Mouse (Mus musculus) mouse trophoblast stem cell (cell line): ENCODE measurements around the gene Klhl25.
"Not testable (repeated sequence)": the region's sequence is repeated elsewhere in the genome, so short reads cannot be mapped to it uniquely, and the experiment has no call there.

Experiments used
- in situ Hi-C, 2 experiments: fragments of 300-500 bp; cut with MseI, MboI; formaldehyde crosslinking; loops; 2 replicates in 1 of 2; 3 replicates in 1 of 2; pipeline ENCODE4 v1.15.1; 2025

The Klhl25 gene

DNA sequence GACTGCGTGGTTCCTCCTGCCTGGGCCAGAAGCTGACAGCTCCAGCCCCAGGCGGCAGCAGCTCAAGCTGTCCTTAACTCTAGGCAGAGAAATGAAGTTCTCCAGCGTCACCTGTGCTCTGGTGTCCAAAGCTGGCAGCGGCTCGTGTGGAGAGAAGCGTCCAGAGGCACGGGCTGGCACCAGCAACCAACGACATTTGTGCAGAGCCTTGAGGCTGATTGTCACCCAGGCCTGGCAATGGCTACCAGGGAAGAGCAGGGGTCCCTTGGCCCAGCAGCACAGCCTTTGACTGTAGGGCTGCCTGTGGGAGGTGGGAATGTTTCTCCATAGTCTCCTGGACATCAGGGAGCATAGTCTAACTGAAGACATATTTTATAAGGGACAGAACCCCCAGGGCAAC, 24.6 kb downstream of the Klhl25 start:
- in situ Hi-C loops = no loop called here

DNA sequence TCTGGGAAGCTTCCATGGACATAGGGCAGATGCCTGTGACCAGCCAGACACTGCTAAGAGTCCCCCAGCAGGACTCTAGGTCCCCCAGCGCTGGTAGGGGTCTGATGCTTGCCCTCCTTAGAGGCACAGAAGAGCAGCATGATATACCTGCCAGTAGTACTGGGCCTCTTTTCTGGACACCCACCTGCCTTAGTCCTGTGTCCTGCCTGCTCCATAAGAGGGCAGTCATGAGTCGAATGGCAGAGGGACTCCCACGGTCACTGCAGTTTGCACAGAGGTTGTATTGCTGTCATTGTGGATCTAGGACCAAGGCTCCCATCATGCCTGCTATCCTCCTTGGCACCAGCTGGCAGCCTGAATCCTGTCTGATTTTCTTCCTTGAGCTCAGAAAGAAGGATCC, 25.1 kb downstream of the Klhl25 start:
- in situ Hi-C loops = no loop called here

DNA sequence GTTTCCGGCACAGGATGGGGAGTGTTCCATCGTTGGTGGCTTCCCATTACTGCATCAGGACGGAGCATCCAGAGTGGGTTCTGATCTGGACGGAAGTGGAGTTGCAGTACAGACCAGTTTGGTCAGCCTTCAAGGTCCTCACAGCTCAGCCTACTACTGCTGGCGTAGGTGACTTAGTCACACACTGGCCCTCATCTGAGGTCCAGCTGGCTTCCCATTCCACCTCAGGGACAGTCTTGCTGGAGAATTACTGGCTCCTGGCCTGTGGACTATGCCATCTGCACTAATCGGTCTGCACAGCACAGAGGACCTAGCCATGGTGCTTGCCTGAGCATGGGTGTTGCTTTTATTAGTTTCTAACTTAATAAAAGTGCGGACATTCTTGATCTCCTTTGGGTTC, 25.6 kb downstream of the Klhl25 start:
- in situ Hi-C loops = no loop called here

DNA sequence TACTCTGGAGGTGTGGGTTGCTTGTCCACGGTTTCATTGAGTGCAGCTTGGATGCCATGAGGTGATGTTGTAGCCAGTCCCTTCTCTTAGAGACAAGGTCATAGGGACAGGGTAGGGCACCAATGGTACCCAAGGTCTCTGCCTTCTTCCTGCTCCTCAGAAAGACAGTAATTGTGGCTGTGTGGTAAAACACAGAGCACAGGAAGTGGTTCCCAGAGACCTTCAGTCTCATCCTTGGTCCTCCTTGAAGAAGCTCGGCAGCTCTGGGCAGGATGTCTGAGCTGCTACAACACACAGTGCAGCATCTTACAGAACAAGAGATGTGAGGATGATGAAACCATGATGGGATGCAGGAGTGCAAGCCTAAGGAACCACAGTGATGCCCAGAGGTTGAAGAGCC, 31.3 kb downstream of the Klhl25 start:
- in situ Hi-C loops = not testable (repeated sequence)

DNA sequence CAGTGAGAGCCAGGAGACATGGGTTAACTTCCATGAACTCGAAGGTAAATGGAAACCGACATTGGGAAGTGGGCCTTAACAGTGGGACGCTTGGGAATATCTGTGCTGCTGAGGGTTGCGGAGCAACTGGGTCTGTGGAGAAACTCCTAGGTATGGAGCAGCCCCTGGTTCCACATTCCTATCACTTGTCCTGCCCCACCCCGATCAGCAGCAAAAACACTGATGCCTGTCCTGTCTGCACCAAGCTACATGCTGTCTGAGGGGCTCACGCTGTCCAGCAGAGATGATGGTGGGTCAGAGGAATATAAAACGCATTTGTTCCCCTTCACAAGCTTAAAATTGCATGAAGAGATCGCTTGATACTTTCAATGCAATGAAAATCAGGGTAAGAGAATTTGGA, 32.1 kb downstream of the Klhl25 start:
- in situ Hi-C loops = loop anchor here (5.0 to 10.0 kb wide), 2 partner anchors 55 to 143 kb away; no protein-coding TSS in a partner anchor

DNA sequence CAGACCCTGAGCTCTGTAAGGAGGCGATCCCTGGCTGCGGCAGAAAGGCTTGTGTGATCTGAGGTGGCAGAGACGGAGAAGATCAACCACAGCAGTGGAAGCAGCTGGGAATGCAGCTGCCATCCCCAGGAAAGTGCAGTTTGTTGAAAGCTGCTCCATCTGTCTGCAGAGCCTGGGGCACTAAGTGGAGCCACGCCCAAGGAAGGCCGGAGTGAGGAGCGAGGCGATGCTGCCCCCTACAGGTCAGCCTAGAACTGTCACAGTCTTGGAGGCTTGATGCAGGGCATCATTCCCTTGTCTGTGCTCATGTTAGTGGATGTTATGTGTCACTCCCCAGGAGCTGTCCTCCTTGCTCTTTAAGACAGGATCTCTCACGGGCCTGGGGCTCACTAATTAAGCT, 32.5 kb downstream of the Klhl25 start:
- in situ Hi-C loops = loop anchor here (5.0 to 10.0 kb wide), 2 partner anchors 56 to 143 kb away; no protein-coding TSS in a partner anchor

DNA sequence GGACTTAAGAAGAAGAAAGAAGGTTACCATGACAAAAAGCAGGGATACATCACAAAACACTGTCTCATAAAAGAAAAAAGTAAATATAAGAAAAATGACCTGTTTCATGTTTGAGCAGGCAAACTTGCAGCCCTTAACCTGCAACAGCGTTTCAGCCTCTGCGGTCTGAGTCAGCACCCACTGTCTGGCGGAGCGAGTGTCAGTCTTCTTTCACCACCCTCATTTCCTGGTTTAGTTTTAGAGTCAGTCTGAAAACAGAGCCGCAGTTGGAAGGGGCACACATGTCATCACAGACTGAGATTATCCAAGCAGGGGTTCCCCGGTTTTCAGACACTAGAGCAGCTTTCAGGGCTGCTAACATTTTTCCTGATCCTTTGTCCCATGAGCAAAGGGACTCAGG, 33.3 kb downstream of the Klhl25 start:
- in situ Hi-C loops = loop anchor here (5.0 to 10.0 kb wide), 2 partner anchors 57 to 144 kb away; no protein-coding TSS in a partner anchor

DNA sequence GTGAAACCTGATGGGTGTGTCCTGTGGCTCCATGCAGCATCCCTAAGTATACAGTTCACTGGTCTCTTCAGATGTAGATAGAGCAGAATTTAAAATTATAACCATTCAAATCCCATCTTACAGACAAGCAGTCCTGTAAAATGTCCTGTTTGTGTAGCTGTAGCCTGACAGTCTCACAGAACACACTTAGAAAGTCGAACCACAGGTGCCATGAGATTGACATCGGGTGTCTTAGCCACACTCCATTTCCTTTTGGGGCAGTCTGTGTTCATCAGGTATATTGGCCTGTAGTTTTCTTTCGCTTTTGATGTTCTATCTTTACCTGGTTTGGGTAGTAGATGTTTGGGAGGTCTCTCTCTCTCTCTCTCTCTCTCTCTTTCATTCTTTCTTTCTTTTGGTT, 33.7 kb downstream of the Klhl25 start:
- in situ Hi-C loops = loop anchor here (5.0 to 10.0 kb wide), 2 partner anchors 57 to 144 kb away; no protein-coding TSS in a partner anchor

DNA sequence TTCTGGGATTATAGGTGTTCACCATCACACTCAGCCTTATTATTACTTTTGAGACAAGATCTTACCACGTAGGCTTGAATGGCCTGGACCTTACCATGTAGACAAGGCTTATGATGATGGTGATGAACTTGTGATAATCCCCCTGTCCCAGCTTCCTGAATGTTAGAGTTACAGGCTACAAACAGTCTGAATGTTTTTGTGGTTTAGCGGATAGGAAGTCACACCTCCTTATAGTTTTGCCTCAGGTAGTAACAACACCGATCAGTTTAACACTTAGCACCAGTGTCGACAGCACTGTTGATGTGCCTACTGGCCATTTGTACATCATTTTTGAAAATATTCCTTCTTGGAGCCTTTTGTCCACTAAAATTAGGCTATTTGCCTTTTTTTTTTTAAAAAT, 43.4 kb downstream of the Klhl25 start:
- in situ Hi-C loops = no loop called here

DNA sequence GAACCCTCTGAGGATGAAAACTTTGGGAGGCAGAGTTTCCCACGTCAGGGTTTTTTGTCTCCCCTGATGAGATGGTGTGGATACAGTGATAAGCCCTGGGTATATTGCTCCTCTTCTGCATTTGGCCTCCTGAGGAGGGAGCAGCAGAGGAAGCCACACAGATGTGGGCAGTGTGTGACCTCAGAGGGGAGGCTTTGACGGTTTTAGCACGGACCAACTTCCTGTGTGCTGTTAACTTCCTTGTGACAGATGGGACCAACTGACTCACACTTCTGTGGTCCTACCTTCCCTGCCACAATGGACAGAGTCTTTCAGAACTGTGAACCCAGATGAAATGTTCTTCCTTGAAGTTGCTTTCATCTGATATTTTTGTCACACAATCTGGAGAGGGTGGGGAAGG, 44.6 kb downstream of the Klhl25 start:
- in situ Hi-C loops = no loop called here

DNA sequence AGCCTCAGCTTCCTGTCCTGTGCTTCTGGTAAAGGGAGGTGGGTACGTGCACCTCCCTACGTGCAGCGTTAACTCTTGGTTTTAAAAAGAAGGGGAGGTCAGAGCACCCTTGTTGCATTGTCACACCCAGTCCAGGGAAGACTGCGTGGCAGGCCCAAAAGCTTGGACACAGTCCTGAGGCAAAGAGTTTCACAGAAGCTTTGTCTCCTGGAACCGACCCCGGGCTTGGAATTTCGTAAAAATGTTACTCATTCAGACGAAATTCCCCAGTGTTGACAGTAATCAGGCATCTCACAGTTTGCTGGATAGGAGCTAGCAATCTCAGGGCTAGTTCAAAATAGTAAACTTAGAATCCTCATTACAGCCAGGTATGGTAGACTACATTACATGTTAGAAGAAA, 45.6 kb downstream of the Klhl25 start:
- in situ Hi-C loops = no loop called here

DNA sequence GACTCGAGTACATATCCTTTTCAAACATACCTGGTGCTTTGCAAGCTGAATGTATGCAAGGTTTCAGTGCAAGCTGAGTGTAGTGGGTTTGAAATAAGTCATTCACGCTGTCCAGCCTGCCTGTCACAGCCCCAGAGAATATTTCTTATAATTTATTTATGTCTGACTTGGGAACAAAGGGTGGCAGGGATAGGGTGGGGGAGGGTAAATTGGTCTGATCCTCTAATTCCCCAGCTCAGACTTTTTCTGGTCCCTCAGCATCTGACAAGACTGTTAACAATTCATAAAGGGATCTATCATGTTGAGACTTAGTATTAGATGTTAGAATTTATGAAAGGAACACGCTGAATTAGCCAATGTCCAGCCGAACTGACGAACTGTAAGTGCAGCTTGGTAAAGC, 48.9 kb downstream of the Klhl25 start:
- in situ Hi-C loops = no loop called here

DNA sequence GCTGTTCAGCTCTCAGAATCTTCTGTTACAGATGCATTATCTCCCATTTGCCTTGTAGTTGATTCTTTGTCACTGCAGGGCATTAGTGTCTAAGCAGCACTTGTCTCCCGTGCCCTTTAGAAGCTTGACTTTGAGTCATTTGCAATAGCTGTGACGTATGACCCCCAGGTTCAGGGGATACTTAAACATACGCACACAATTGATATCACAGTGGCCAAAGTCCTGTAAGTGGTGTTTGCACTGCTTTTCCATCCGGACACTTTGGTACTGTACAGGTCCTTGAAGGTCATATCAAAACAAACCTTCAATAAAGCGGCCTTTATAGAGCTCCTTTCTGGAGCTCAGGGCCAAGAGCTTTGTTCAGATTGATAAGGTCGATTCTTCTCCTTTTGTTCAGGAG, 51.0 kb downstream of the Klhl25 start:
- in situ Hi-C loops = no loop called here

DNA sequence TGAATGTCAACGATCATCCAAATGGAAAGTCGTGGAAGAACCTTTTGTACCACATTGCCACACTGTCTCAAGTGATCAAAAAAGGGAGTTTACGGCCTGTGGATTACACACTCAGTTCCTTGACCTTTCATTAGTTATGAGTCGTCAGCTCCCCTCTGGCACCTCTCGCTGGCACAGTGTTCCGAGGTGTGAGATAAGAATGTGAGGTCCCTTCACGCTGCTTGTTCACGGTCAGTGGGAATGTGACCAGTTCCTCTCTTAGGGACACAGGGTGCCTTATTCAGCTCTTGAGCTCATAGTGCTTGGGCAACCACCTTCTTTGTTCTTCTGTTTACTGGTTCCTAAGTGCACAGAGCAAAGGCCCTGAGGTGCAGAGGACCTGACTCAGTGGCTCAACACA, 51.4 kb downstream of the Klhl25 start:
- in situ Hi-C loops = no loop called here

DNA sequence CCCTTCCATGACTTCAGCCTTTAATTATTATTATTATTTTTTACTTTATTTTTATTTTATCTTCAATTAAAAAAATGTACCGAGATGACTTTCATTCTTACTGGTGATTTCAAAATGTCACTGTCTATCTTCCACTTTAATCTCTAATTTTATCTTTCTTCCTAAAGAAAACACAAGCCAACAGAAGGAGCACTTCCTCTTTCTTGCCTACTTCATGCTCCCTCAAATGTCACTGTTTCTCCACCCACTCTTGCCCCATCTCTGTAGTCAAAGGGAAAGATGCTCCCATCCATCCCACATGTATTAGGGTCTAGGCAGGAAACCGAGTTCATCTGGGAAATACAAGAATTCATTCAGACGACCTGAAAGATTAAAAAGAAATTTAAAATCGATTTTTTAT, 51.8 kb downstream of the Klhl25 start:
- in situ Hi-C loops = no loop called here

DNA sequence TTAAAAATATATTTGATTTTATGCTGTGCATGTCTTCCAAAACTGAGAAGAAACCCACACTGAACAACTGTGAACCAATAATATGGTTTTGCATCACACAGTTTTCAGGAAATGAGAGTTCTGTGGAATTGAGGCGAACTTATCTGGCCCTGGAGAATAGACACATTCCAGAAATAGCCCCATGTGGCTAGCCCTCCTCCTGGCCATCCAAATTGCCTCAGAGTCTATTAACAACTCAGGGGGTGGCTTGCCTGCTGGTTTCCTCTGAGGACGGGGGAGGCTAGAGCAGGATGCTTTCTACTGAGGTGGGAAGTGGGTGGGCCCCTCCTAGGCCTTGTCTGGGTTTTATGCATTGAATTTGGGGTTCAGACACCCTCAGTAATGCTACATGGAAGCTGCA, 57.0 kb downstream of the Klhl25 start:
- in situ Hi-C loops = no loop called here

DNA sequence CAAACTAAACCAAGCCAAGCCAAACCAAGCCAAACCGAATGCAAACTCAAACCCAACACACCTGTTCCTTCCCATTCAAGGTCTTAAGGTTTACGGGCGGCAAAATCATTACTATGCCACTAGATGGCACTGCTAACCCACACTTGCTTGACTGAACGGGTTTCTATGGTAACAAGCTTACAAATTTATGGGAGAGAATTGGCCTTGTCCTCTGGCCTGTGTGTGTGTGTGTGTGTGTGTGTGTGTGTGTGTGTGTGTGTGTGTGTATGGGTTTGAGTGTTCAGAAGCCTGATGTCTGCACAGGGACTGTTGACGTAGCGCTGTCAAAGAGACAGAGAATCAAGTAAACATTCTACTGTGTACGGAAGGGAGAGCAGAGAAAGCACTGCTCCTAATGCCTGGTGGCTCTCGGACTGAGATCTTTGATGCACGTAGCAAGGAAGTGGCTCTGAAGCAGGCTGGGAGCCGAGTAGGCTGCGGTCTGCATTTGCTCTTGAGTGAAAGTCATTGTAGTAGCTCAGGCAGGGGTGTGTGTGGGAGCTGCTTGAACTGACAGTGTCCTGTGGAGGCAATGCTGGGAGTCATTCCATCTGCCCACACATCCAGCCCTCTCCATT, 62.0 kb downstream of the Klhl25 start:
- in situ Hi-C loops = loop anchor here in 1 of 2 experiments (5.0 kb wide), 1 partner anchor 442 kb away; no protein-coding TSS in a partner anchor

DNA sequence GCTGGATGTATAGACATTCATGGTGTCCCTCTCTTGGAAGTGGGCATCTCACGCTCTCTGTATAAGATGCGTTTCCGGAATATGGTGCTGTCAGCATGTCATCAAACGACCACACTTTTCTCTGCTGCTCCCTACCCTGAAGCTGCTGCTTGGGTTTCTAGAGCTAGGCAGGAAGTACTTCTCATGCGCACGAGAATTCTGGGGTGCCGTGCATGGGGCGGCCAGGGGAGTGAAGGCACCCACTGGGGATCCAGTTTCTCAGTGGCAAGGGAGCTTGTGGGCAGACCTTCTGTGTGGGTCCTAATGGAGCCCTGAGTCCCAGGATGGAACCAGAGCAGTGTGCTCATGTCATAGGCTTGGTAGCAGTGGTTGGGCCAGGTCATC, 62.5 kb downstream of the Klhl25 start:
- in situ Hi-C loops = loop anchor here in 1 of 2 experiments (5.0 kb wide), 1 partner anchor 442 kb away; no protein-coding TSS in a partner anchor

DNA sequence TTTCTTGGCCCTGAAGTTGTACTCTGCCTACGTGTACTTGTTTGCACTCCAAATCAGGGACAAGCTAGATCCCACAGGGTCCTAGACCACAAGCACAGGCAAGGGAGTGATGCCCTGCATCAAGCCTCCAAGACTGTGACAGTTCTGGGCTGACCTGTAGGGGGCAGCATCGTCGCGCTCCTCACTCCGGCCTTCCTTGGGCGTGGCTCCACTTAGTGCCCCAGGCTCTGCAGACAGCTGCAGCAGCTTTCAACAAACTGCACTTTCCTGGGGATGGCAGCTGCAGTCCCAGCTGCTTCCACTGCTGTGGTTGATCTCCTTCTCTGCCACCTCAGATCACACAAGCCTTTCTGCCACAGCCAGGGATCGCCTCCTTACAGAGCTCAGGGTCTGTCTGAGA, 65.8 kb downstream of the Klhl25 start:
- in situ Hi-C loops = loop anchor here in 1 of 2 experiments (5.0 kb wide), 1 partner anchor 438 kb away; no protein-coding TSS in a partner anchor

DNA sequence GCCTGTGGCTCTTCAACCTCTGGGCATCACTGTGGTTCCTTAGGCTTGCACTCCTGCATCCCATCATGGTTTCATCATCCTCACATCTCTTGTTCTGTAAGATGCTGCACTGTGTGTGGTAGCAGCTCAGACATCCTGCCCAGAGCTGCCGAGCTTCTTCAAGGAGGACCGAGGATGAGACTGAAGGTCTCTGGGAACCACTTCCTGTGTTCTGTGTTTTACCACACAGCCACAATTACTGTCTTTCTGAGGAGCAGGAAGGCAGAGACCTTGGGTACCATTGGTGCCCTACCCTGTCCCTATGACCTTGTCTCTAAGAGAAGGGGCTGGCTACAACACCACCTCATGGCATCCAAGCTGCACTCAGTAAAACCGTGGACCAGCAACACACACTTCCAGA, 67.4 kb downstream of the Klhl25 start:
- in situ Hi-C loops = not testable (repeated sequence)

DNA sequence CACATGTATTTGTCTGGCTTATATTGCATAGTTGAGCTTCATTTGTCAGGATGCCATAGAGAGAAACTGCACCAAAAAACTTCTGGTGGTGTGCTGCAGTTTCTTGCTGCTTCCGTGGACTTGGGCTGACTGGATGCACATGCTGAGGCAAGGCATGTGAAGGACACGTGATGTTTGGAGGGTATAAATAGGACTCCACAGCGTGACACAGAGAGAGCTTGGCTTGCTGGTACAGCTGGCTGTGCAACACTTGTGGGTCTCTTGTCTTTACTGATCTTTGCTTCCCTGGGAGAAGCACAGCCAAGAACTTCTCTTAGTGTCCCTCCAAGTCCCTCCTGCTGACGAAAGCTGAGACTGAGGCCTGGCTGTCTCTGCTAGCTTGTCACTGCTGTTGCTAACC, 69.6 kb downstream of the Klhl25 start:
- in situ Hi-C loops = no loop called here

DNA sequence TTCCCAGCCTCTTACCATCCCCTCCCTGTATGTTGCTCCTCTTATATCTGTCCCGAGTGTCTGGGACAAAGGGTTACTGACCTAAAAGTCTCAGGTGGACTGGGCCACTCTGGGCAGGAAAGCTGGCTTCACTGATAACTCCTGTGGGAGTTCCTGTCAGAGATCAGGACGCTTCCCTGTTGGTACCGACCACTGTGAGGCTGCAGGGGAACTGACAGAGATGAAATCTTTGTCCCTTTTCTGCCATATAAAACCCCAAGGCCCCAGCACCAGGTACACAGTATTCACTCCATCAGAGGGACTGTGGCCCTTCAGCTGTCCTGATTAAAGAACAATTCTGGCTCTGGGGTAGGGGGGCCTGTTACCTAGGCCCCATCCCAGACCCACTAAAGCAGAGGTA, 71.6 kb downstream of the Klhl25 start:
- in situ Hi-C loops = loop anchor here in 1 of 2 experiments (10.0 kb wide), 1 partner anchor 435 kb away; no protein-coding TSS in a partner anchor
